Mouse (Mus musculus): ENCODE data around the gene Angptl7. TPM values are rescaled to one million over a fixed set of nuclear protein-coding genes. Genes with fewer than 3 reads are reported as not detected.

The Angptl7 gene
- polyA plus RNA-seq, 1 experiment from 2014 or later = 3.8 TPM

DNA sequence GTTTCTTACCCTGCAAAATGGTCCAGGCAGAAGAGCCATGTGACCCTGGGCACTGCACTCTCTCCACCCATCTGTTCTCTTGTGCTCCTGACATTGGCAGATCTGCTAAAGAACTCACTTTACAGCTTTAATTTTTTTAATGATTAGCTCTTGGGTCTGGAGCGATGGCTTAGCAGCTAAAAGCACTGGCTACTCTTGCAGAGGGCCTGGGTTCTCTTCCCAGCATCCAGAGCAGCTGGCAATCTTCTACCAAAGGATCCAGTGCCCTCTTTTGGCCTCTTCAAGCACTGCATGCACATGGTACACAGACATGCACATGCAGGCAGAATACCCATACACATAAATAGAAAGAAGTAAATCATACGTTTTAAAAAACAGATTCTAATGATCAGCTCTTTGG lies 15.1 kb upstream of the Angptl7 start:
- no peaks in the 10 kb centered on the region for H3K9me3 ChIP-seq (replicated peaks)
- no peak overlapping the region for H3K4me2 ChIP-seq
- no peak overlapping the region for H3K9ac ChIP-seq
- H3K27me3 ChIP-seq = no peaks in the 10 kb centered on the region
- H3K4me3 ChIP-seq (replicated peaks) = no peak overlapping the region
- 97% methylated on average over 2 of the region's 2 CpGs for WGBS
- H3K4me1 ChIP-seq = no peaks in the 10 kb centered on the region
- ATAC-seq (replicated peaks; ENCODE audit: low FRiP score) = no peak
- no peak overlapping the region for H3K27ac ChIP-seq
- H3K36me3 ChIP-seq = peaks cover 87% of the 10 kb centered on the region

DNA sequence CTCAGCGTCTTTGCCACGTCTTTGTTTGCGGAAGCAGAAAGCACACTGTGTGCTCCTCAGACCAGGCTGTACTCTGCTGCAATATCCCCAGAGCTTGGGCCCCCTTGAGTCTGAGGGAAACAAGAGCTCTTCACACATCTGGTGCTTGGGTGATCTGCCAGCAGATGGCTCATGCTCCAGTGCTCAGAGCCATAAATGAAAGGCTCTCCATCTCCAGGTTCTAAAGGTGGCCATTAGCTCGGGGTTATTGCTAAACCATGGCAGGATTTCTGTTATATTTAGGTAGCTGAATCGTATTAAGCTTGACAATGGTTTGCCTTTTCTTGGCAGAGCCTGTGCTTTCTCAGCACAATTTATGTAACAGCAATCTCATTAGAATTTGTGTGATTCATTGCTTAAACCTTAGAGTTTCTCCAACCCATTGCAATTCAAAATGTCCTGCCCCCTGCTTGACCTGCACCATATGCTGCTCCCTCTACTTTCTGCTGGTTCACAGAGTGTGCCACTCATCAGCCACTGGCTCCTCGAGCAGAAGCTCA lies 12.8 kb upstream of the Angptl7 start:
- H3K4me1 ChIP-seq = no peaks in the 10 kb centered on the region
- no peak overlapping the region for H3K27ac ChIP-seq
- H3K27me3 ChIP-seq = no peaks in the 10 kb centered on the region
- H3K4me3 ChIP-seq (replicated peaks) = no peak overlapping the region
- no peaks in the 10 kb centered on the region for H3K9me3 ChIP-seq (replicated peaks)
- 50% methylated on average over 6 of the region's 6 CpGs for WGBS
- H3K9ac ChIP-seq = no peak overlapping the region
- H3K4me2 ChIP-seq = no peak overlapping the region
- peaks cover 79% of the 10 kb centered on the region for H3K36me3 ChIP-seq
- no peak for ATAC-seq (replicated peaks; ENCODE audit: low FRiP score)

DNA sequence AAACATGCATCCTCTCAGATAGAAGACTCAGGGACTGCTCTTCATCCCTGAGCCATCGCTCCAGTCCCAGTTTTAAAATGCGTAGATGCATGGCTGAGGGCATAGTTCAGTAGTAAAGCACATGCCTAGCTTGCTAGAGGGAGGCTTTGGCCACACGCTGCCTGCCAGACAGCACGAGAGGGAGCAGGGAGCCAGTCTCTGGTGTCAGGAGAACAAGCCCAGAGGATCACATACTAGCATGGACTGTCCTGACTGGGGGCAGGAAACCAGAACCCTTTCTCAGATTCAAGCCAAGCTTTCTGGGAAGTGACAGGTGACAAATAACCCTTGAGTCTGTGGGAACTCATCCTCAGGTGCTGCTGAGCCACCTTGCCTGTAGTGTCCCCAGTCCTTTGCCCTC lies 11.1 kb upstream of the Angptl7 start:
- no peaks in the 10 kb centered on the region for H3K9me3 ChIP-seq (replicated peaks)
- H3K4me1 ChIP-seq = no peaks in the 10 kb centered on the region
- H3K9ac ChIP-seq = no peak overlapping the region
- no peak overlapping the region for H3K27ac ChIP-seq
- WGBS = 89% methylated on average over 4 of the region's 4 CpGs
- peaks cover 65% of the 10 kb centered on the region for H3K36me3 ChIP-seq
- H3K4me3 ChIP-seq (replicated peaks) = no peak overlapping the region
- ATAC-seq (replicated peaks; ENCODE audit: low FRiP score) = no peak
- no peak overlapping the region for H3K4me2 ChIP-seq
- no peaks in the 10 kb centered on the region for H3K27me3 ChIP-seq

DNA sequence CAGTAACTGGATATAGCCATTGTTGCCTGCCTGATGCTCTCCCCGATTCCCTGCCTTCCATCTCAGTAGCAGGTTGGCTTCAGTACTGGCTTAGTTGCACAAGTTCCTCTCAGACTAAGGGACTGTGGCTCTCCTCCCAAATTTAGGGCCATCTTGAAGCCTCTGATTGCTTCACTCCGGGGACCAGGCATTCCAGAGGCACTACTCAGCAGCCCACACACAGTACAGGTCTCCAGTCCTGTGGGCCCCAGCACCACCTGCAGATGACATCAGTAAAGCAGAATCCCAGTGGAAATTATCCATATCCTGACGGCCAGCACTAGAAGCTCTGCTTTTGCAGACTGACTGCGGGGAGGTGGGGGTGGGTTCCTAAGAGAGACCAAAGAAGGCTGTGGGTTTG lies 10.4 kb upstream of the Angptl7 start:
- no peaks in the 10 kb centered on the region for H3K9me3 ChIP-seq (replicated peaks)
- no peak overlapping the region for H3K9ac ChIP-seq
- 81% methylated on average over 4 of the region's 4 CpGs for WGBS
- H3K4me1 ChIP-seq = no peaks in the 10 kb centered on the region
- no peaks in the 10 kb centered on the region for H3K27me3 ChIP-seq
- ATAC-seq (replicated peaks; ENCODE audit: low FRiP score) = no peak
- H3K27ac ChIP-seq = no peak overlapping the region
- peaks cover 66% of the 10 kb centered on the region for H3K36me3 ChIP-seq
- no peak overlapping the region for H3K4me2 ChIP-seq
- no peak overlapping the region for H3K4me3 ChIP-seq (replicated peaks)

DNA sequence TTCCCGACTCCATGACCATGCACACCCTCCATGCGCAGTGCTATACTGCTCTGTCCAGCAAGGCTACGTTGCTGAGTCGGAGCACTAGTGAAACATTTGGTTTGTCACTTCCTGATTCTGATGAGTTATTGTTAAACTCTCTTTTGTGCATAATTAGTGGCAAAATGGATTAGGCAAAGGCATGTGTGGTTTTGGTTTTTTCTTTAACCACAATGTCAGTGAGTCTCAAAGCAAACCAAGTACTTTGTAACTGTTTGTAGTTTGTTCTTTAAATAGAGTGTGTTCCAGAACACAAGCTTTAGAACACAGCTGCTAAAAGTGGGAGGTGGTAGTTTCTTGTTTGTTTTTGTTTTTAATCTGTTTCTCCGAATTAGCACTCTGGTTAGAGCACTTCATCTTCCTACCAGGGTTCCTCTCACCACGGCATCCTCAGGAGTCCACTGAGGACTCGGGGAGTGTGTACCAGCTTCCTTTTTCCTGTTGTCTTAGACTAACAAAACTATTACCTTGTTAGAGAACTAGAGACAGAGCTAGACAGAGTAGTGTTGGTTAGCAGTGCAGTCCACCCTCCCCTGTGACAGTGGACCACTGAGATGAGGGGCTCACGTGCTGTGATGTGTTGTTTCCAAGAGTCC lies 9.3 kb upstream of the Angptl7 start:
- H3K27me3 ChIP-seq = no peaks in the 10 kb centered on the region
- H3K9me3 ChIP-seq (replicated peaks) = no peaks in the 10 kb centered on the region
- H3K9ac ChIP-seq = no peak overlapping the region
- no peak overlapping the region for H3K4me2 ChIP-seq
- H3K4me3 ChIP-seq (replicated peaks) = no peak overlapping the region
- WGBS = 87% methylated on average over 8 of the region's 8 CpGs
- H3K27ac ChIP-seq = no peak overlapping the region
- H3K4me1 ChIP-seq = peaks cover 2% of the 10 kb centered on the region
- no peak for ATAC-seq (replicated peaks; ENCODE audit: low FRiP score)
- H3K36me3 ChIP-seq = peaks cover 59% of the 10 kb centered on the region

DNA sequence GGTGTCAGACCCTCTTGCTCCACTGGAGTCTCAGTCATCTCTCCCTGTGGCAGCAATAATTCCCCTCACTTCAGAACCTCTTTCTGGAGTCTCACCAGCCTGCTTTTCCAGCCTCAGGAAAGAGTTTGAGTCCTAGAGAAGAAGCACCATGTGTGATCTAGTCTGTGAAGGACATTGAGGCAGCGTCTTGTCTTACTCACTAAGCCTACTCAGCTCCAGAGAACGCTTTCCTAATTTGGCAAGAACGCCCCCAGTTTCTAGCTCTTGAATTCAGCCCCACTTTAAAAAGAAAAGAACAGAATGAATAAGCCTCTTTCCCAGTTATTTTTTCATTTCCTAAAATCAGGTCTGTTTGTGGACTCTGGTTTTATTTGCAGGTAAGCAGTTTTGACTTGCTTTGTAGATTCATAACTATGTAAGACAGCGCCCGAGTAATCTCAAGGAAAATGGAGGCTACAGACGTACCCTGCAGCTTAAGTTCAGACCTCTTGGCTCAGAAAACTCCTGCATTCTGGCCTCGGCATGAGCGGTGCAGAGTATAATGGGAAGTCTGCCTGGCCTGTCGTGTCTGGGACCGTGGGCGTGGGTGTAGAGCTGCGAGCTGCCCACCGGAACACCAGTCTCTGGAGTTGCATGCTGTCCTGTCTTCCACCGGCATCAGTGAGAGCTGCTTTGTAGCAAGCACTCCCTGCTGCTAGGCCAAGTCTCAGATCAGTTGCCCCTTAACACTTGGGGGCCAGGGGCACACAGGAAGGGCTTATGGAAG lies 8.0 kb upstream of the Angptl7 start:
- WGBS = 90% methylated on average over 14 of the region's 14 CpGs
- H3K9me3 ChIP-seq (replicated peaks) = no peaks in the 10 kb centered on the region
- H3K27me3 ChIP-seq = no peaks in the 10 kb centered on the region
- H3K27ac ChIP-seq = no peak overlapping the region
- H3K4me1 ChIP-seq = peaks cover 11% of the 10 kb centered on the region
- H3K9ac ChIP-seq = no peak overlapping the region
- no peak overlapping the region for H3K4me3 ChIP-seq (replicated peaks)
- ATAC-seq (replicated peaks; ENCODE audit: low FRiP score) = no peak
- H3K36me3 ChIP-seq = peaks cover 48% of the 10 kb centered on the region
- H3K4me2 ChIP-seq = no peak overlapping the region

GRCm38 (mm10) chr4:148507585-148507984 lies 7.3 kb upstream of the Angptl7 start:
- ATAC-seq (replicated peaks; ENCODE audit: low FRiP score) = no peak
- H3K27me3 ChIP-seq = no peaks in the 10 kb centered on the region
- H3K4me1 ChIP-seq = peaks cover 11% of the 10 kb centered on the region
- H3K4me2 ChIP-seq = no peak overlapping the region
- H3K4me3 ChIP-seq (replicated peaks) = no peak overlapping the region
- peaks cover 48% of the 10 kb centered on the region for H3K36me3 ChIP-seq
- no peak overlapping the region for H3K9ac ChIP-seq
- no peaks in the 10 kb centered on the region for H3K9me3 ChIP-seq (replicated peaks)
- no peak overlapping the region for H3K27ac ChIP-seq
- 73% methylated on average over 5 of the region's 5 CpGs for WGBS

DNA sequence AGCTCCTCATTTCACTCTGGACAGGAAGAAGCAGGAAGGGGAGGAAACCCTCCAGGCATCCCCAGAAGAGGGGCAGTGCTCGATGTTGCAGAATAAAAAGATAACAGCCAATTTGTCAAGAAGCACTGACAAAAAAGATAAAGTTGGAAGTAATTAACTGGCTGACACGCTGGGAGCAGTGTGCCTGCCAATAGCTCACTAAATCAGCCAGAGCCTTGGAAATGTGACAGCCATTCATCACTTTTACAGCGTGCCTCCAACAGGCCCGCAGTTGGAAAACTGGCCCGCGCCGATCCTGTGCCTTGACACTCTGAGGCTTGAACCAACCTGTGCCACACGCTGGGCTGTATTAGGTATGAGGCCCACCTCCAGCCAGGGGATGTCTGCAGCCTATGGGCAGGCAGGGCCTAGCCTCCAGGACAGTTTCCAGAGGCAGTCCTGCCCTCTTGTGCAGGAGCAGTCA lies 4.3 kb upstream of the Angptl7 start:
- peak; percentile 58; the same call in 1 of the 2 replicates for ATAC-seq (replicated peaks; ENCODE audit: low FRiP score)
- Histone ChIP-seq H3K27ac (no peak overlapping the region), H3K9ac (no peak overlapping the region), H3K27me3 (no peaks in the 10 kb centered on the region), H3K4me1 (peaks cover 11% of the 10 kb centered on the region), H3K36me3 (peaks cover 53% of the 10 kb centered on the region), H3K9me3 (replicated peaks) (no peaks in the 10 kb centered on the region), H3K4me3 (replicated peaks) (no peak overlapping the region), H3K4me2 (no peak overlapping the region)
- 10% methylated on average over 8 of the region's 8 CpGs for WGBS

DNA sequence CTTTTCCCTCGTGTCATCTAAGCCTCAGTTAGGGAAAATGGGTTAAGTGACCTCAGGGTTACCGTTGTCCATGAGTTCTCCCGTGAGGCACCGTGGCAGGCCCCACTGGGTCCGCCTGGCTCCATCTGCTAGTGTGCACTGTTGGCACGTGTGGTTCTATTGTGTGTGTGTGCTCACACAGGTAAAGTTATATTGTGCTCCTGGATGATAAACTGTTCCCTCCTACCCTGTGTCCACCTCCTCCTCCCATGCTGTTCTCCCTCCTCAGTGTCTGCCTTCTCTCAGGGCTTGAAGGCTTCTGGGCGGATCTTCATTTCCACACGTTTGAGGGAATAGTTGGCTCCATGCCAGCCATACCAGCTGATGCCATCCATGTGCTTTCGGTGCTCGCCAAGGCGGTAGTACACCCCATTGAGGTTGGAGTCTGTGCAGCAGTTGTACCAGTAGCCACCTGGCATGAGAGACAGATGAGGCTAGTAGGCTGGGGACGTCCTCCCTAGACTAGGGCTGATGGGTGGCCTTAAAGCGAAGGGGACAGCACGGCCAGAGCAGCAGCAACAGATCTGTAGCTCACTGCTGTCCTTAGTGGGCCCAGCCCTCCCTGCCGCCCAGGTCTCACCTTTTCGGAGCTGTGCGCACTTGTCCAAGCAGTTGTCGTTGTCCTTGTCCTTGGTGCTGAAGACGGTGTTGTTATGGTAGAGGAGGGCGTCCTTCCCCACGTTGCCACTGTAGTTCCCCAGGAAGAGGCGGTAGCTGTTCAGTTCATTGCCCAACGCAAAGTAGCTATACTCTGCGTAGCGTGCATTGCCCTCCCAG lies 4.2 kb downstream of the Angptl7 start:
- peaks cover 74% of the 10 kb centered on the region for H3K36me3 ChIP-seq
- H3K9ac ChIP-seq = no peak overlapping the region
- no peak overlapping the region for H3K27ac ChIP-seq
- no peak overlapping the region for H3K4me2 ChIP-seq
- H3K27me3 ChIP-seq = no peaks in the 10 kb centered on the region
- no peak overlapping the region for H3K4me3 ChIP-seq (replicated peaks)
- no peaks in the 10 kb centered on the region for H3K9me3 ChIP-seq (replicated peaks)
- H3K4me1 ChIP-seq = peaks cover 6% of the 10 kb centered on the region; the same call in 1 of the 2 replicates
- WGBS = 85% methylated on average over 25 of the region's 25 CpGs
- ATAC-seq (replicated peaks; ENCODE audit: low FRiP score) = no peak

DNA sequence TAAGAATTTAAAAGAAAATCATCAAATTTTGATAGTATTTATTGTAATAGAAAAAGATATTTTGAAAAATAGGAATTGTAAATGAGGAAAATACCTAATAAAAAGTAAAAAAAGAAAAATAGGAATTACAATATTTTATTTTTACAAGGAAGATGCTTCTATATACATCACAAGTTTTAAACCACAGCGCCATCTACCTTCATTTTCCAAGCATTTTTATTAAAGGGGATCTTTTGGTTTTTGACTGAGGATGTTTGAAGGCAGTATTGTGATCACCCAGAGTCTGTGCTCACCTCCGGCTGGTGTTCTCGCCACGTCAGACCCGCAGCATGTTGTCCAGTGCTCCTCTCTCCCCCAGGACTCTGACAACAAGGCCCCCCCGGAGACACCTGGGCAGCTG lies 5.1 kb downstream of the Angptl7 start:
- Histone ChIP-seq H3K27ac (no peak overlapping the region), H3K4me1 (peaks cover 6% of the 10 kb centered on the region; the same call in 1 of the 2 replicates), H3K27me3 (no peaks in the 10 kb centered on the region), H3K4me2 (no peak overlapping the region), H3K9ac (no peak overlapping the region), H3K9me3 (replicated peaks) (no peaks in the 10 kb centered on the region), H3K36me3 (peaks cover 80% of the 10 kb centered on the region), H3K4me3 (replicated peaks) (no peak overlapping the region)
- ATAC-seq (replicated peaks; ENCODE audit: low FRiP score) = no peak
- 92% methylated on average over 6 of the region's 6 CpGs for WGBS

- no peak overlapping the region for H3K27ac ChIP-seq
- peaks cover 83% of the 10 kb centered on the region for H3K36me3 ChIP-seq
- WGBS = 93% methylated on average over 7 of the region's 7 CpGs
- peaks cover 6% of the 10 kb centered on the region; the same call in 1 of the 2 replicates for H3K4me1 ChIP-seq
- no peak overlapping the region for H3K9ac ChIP-seq
- H3K4me2 ChIP-seq = no peak overlapping the region
- H3K9me3 ChIP-seq (replicated peaks) = no peaks in the 10 kb centered on the region
- no peaks in the 10 kb centered on the region for H3K27me3 ChIP-seq
- ATAC-seq (replicated peaks; ENCODE audit: low FRiP score) = no peak
- no peak overlapping the region for H3K4me3 ChIP-seq (replicated peaks)
Measured at GRCm38 (mm10) chr4:148491448-148491847, 8.8 kb downstream of the Angptl7 start.

DNA sequence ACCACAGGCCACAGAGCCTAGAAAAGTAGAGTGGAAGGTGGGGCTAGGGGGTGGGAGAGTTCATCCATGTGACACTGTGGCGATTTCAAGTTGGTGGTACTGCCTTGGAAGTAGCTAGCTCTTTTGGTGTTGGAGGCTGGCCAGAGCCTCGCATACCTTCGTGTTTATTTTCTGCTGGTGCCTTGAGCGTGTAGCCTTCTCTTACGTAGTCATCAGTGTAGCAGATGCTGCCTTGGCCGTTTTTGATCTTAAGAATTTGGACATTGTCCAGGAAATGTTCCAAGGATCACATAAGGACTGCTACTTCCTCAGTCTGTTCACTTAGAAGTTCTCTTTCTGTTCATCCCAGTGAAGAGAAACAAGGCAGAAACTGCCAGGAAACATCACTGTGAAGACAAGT lies 9.8 kb downstream of the Angptl7 start:
- H3K9me3 ChIP-seq (replicated peaks) = no peaks in the 10 kb centered on the region
- WGBS = 81% methylated on average over 6 of the region's 6 CpGs
- H3K9ac ChIP-seq = no peak overlapping the region
- H3K36me3 ChIP-seq = peaks cover 87% of the 10 kb centered on the region
- H3K4me1 ChIP-seq = peaks cover 6% of the 10 kb centered on the region; the same call in 1 of the 2 replicates
- no peak for ATAC-seq (replicated peaks; ENCODE audit: low FRiP score)
- H3K4me2 ChIP-seq = no peak overlapping the region
- no peak overlapping the region for H3K4me3 ChIP-seq (replicated peaks)
- H3K27ac ChIP-seq = no peak overlapping the region
- H3K27me3 ChIP-seq = no peaks in the 10 kb centered on the region

Measured in kidney, embryonic 15.5 days (tissue).